Mouse (Mus musculus) cerebellum, adult (tissue): ENCODE data around the gene Robo1.

Source experiments
- ATAC-seq: cut with Nextera tagmentation; 2 replicates; pipeline ENCODE4 v1.9.2; 2017; ENCODE audit warnings: mild to moderate bottlenecking, moderate library complexity, mixed read lengths; ENCODE audit not compliant: insufficient number of reproducible peaks, low FRiP score, low TSS enrichment

Robo1 gene

DNA sequence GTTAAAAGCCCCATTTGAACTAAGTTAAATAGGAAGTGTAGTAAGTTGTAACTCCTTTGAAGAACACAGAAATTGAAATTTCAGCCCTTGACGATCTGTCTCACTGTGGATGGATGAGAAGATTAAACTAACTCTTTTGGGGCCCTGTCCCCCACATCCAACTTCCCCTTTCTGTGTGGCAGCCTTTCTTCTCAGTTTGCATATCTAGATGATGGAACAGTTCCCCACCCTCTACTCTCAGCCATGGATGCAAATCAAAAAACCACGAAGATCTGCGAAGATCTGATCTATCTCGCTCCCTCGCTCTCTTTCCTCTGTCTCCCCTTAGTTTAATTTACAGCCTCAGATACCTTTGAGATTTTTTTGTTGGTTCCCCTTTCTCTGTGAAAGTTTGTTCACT lies 357.3 kb downstream of the Robo1 start:
- ATAC-seq: no peak

DNA sequence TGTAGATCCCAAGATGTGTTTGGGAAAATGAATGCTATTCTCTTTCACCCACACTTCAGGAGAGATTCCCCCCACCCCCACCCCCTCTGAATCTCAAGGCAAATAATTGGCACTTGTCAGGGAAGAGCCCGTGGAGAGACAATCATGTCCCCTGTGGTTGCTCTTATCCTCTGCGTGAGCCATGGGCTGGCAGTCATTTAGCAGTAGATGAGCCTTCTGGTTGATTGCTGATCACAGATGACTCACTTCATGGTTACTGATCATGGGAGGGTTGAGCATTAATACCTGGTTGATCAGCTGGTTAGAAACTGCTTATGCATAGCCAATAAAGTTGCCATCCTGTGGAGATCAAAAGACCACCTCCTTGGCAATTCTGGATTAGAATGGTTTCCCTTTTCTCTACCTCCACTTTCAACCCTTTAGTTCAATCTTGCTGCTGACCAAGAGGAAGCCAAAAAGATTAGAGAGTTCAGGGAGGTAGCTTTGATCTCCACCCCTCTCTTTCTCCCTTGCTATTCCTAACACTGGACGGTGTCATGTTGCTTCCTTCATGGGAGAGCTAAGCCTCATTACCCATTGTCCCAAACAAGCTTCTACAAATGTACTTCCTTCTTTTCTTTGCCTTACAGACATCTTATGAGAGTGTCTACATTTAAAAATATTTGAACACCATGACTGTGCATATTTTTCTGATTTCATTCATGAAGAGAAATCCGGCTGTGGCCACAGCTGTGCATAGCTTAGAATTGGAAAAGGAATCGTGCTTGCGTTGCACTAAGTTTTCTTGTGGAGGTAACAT lies 362.3 kb downstream of the Robo1 start:
- ATAC-seq: no peak

DNA sequence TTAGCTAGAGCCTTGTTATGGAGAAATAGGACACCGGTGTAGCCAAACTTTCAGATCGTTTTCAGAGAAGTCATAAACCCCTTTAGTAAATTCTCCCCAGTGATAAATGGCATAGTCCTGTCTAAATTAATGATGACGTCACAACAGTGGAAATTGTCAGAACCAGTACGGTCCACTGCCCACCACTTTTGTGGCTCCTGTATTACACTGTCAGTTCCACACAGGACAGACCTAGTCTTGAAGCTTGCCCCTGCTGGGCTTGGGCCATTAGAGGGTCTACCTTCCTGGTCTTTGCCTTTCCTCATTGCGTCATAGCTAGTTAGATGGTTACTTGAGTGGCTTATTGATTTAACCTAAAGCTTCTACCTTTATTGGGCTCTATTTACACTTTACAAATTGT lies 369.1 kb downstream of the Robo1 start:
- ATAC-seq: no peak

DNA sequence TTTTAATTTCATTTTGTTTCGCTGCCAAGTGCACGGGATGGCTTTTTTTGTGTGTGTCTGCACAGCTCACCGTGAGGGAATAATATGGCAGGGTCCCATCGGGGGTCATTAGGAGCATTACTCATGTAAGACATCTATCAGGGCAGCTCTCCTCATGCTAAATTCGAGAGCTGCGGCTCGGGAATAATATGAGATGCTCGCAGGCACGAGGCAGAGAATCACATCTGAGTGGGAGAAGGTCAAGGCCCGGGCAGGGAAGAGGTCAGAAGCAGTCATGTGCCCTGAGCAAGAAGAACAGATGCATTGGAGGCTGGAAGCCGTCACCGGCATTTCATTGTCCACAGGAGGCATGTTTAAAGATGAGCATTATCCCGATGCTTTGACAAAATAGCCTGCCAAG lies 370.3 kb downstream of the Robo1 start:
- 0 out of 2 replicates have a peak, but pooled peaks have one; percentile 43 for ATAC-seq

DNA sequence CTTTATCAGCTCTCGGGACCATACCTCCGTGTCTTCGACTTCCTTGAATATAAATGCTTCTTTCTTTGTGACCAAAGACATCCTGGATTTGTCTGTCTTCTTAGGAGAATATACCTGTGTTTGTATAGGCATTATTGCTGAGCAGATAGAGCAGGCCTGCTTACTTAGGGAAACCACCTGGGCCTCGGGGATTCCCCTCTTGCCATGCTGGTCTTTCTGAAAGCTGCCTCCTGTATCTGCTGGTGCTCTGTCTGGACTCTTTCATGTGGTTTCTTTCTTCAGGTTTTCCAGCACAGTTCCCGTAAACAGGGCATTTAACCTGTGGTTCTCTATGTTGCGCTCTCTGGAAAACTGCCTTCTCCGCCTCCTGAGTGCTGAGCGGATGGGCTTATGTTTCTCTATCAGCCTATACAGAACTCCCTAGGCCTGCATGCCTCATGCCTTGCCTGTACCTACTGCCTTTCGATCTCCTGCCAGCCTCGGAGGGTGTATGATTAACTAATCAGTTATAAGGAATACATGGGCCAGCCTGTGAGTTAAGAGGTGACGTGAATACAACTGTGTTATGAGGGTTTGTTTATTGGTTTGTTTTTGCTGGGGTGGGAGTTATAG lies 370.9 kb downstream of the Robo1 start:
- ATAC-seq: peak; percentile 19; the same call in 1 of the 2 replicates

DNA sequence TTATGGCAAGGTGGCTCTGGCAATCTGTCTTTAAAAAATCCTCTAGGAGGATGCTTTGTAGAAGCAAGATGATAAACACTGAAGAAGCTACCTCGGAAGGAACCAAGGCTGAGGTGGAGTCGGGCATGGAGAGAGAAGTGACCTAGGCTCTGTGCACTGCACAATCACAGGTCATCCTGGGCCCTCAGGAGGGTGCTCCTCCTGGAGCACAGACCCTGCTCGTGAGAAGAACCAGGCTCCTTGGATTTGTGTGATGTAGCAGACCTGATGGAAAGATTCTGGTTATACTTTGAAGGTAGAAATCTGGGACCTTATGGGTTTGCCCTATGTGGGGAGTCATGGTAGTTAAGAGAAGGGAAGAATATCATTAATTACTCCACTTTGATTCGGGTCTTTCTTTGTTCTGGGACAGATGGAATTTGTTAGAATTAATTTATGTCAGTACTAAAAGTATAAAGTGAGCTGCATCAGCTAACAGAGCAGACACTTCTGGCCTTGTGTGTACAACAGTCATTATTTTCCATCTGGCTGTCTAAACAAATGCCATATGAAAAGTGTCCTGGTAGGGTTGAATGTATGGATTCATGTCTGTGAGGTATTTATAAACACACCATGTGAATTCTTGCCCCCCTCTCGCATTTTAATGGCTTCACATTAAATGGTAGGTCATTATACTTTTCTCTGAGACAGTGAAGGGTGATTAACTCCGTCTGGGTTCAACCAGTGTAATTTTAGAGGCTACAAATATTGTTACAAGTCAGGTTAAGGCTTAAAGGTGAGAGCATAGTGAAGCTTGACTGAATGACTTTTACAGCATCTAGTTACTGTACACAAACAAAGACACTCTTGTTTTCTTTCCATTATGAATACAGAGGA lies 377.7 kb downstream of the Robo1 start:
- ATAC-seq: no peak

DNA sequence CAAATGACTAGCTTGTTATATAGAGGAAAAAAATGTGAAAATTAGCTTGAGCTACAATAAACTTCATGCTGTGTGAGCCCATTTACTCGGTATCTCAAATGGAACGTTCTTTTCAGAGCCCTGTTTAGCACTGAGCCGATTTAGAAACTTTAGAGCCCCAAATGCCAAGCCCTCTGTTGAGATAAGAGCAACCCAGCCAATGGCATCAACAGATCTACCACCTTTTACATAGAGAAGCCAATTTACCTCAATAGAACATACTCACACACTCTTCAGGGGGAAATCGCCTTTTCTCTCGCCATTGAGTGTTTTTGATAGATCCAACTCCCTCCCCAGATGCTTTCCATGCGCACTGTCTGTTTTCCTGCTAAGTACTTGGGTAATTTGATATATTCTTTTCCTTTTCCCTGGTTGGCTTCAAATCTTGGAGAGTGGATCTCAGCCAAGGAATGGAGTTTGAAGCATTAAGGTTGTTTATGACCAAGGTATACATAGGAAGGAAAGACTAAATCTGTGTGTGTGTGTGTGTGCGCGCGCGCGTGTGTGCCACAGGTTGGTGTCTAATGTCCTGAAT lies 378.5 kb downstream of the Robo1 start:
- ATAC-seq: no peak

DNA sequence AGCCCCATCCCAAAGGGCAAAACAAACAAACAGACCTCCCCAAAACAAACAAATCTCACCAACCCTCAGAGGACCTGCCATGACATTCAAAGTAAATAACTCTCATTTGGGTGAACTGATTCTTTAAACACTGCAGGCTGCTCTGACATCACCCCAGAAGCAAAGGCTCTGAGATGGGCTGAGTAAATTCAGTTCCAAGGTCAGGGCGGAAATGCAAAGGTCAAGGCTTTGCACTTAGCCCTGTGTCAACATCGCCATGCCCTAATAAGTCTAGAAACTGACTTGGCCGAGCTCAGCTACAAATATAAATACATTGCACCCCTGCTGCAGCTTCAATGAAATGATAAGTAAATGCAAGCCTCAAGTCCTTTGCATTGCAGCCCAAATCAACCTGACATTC lies 379.5 kb downstream of the Robo1 start:
- no peak for ATAC-seq

DNA sequence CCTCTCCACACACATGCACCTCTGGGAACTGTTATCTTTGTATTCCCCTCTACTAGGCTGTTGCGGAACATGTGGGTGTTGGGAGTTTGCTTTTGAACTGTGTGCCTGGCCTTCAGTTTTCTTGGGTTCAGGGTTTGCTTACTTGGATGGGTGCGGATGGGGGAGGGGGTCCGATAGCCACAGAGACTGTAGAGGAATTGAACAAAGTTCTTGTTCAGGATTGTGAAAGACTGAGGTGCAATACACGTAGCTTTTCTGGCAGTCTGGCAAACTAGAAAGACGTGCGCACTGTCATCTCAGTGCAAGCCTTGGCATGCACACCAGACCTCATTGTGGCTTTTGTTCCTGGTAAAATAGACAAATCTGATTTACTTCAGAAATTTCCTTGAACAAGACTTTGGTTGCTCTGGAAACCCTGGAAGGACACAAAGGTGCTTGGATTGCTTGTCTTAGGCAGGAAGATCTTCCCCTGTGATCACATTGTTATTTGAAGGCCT lies 380.1 kb downstream of the Robo1 start:
- ATAC-seq: no peak

DNA sequence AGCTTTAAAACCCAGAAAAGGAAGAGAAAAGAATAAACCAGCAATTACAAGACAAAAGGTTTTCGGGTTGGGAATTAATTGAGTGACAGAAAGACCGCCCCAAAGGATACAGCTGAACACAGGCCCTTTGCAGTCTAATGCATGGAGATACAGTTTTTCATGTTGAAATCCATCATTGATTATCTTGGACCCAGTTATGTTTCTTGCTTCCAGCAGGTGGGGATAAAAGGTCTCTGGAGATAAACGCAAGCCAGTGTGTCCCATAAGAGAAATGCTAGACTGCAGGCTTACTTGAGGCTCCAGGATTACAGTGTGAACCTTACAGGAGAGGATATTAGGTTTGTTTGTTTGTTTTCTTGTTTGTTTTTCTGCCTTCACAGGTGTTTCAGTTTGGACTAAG lies 383.8 kb downstream of the Robo1 start:
- 0 out of 2 replicates have a peak, but pooled peaks have one; percentile 56 for ATAC-seq

DNA sequence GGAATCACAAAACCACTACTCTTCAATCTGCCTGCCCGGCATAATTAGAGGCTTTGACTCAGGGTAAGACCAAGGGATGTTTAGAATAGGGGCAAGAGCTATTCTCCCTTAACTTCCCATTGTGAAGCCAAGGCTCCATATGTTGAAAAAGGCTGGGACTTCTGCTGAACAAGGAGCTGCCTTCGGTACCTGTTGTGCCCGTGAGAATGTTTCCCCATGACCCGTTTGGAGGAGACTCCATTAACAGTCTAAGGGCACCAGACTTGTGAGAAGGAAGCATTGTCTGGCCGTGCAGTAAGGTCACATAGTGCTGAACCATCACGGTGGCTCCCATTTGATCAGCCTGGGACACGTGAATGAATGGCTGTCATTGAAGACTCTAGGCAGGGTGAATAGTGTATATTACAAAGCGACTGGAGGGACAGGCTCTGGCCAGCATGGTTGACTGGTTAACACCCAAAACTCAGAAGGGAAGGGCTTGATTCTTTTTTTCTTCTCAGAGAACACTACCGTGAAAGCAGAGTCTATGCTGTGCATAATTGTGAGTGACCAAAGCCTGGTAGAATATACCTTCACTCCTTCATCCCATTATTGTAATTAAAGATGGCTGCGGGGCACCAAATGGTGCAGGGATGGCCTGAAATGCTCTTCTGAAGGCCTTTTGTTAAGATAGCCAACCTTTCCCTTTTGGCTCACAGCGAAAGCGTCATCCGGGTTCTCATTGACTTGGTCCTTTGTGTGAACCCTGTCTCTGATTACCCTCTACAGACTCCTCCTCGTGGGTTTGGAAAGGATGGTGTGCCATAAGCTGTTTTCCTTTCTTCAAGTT lies 385.6 kb downstream of the Robo1 start:
- ATAC-seq: no peak

DNA sequence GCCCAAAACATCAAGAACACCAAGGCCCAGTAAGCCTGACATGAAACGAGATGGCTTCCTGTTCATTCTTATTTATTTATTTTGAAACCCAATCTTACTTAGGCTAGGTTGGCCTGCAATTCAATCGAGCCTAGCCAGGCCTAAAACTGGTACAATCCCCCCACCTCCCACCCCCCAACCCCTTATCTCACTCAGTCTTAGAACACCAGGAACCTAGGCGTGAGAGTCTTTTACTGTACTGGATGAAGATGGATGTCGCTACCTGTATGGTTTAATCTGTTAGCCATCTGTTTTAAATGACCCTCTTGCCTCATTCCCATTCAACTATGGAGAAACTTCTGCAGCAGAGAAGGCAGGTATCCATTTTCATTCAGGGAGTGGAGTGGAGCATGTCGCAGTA lies 386.7 kb downstream of the Robo1 start:
- no peak for ATAC-seq

DNA sequence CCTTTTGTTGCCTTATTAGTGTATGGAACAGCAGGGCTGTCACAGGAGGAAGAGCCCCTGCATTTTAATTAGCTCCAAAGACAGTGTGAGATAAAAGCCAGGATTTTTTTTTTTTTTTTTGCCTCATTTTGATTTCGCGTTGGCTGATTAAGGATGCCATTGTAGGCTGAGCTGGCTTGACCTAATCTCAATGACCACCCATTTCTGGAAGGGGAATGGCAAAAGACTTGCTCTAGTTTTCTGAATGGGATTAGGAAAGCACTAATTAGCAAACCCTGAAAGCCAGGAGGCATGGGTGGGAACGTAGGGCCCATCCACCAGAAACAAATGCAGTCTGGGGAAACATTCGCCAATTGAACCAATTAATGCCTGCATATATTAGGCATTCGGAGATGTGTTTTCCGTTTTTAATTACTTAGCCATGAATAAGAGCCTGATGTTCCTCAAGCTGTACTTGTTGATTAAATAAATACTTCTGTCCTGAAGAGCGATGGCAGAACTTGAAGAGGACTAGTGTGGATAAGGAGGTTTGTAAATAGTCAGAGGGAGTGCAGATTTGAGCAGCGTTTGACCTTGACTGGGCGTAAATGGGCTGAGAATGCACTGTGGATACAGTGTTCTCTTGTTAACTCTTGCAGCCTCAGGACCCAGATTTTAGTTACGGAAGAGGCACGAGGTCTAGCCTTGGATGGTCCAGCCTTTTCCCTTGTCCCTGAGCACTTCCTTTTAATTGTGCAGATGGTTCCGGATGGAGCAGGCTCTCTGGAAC lies 391.3 kb downstream of the Robo1 start:
- ATAC-seq: no peak

DNA sequence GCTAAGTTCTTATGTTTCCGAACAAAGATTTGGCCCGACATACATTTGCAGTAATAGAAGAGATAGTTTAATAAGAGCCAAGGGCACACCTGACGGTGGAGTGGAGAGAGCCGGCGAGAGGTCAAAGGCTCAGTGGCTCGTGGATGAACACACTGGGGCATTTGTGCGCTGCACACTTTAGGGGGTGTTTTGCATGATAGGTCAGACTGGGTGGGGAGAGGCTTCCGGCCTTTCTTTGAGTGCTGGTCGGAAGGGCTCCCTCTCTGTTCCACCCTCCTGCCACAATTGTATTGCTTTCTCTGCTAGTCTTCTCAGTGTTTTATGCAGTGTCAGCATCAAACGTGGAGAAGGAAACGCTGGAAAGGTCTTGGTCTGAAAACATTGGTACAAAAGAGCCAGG lies 392.2 kb downstream of the Robo1 start:
- no peak for ATAC-seq

DNA sequence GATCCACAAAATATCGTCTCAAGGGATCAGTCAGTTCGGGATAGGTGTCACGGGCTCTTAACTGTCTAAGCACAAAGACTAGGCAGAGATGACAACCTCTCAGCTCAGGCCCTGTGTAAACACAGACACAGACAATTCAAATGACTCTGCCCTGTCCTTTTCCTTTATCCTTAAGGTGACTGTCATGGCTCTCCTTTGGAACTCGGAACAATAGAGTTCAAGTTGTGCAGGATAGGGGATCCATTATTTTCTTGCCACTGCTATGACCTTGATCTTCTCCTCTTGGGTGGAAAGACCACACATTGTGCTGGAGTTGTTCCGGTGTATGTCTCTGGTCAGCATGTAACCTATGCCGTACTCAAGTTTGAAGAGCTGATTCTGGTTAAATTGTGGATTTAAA lies 395.4 kb downstream of the Robo1 start:
- no peak for ATAC-seq

DNA sequence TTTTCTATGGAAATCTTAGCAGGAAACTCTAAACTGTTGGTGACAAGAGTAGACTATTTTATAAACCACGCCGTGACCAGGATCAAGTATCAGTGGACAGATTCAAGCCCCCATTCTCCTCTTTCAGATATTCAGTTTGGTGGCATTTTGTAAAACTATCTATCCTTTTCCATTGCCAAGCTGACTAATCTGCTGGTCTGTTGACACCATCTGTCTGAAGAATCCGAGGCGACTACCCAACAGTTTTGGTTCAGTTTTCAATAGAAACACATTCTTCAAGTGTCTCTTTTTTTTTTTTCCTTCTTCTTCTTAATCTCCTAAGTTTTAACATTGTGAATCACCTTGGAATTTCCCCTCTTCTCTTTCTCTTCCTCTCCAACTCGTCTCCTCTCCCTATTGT lies 397.7 kb downstream of the Robo1 start:
- ATAC-seq: 0 out of 2 replicates have a peak, but pooled peaks have one; percentile 41

DNA sequence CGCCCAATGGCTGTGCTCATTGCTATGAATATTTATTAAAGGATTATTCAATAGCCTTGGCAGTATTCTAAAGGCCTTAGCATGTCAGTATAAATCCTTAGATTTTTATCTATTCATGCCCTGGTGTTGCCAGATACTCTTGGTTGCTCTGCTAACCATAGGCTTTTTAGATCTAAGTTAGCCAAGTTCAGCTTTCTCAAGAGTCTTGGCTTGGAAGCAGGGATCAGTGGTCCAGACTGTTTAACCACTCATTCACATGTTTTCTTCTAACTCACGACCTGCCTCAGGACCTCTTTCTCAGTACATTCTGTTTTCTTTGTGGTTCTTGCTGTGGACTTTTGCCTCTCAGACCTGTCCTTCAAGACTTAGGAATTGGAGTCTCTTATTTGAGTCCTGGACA lies 400.4 kb downstream of the Robo1 start:
- ATAC-seq: no peak

DNA sequence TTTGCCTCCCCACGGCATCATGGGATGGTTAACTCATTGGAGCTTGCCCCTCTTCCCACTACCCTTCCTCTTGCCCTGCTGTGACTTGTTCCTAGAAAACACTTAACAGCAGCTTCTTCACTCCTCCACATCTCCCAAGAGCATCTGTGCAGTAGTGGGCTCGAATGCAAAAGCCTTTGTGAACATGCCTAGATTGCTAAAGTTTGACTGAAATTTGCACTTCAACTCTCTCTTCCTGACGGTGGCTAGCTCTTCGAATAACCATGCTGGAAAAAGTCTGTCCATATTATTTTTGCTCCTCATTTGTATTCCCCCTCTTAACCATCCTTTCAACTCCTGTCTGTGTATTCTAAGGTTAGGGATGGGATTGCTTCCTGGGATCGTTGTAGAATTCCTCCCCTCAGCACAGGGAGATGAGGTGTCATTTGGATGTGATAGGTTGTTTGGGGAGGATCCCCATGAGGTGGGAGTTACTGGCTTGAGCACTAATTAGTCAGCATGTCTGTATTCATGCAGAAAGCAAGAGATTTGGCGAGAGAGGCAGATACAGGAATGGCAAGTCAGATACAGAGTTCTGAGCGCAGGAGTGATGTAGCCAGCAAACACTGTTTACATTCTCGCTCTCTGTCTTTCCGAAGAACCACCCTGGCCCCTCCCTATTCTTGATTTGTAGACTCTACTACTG lies 409.2 kb downstream of the Robo1 start:
- ATAC-seq: no peak
